ENCODE assay signal across 9 mouse cellular contexts in the genomic region with DNA sequence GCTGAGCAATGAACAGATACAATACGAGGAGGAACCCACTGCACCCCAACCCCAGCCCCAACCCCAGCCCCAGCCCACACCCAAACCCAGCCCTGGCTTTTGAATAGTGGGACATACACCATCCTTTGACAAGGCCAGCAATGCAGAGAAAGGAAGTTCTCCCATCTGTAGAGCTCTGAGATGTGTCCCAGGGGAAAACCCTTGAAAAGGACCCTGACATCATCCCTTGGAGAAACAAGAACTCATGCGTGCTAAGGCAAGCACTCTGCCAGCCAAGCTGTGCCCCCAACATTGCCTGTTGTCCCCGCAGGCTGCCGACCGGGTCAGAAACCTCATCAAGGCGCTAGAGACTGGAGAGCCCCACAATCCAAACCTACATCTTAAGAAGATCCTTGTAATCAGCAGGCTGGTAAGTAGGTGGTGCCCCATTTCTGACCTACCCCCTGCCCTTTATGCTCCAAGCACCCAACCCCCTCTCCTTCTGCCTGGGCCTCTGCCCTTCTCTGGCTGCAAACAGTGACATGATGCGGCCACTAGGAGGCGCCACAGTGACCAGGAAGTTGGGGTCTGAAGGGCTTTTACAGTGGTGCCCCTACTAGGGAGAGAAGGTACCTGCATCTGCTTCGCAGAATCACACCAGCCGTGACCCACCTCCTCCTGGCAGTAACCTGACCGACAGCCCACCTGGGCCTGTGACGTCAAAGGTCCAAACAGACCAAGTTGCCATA. TPM values are rescaled to one million over a fixed set of nuclear protein-coding genes. Genes with fewer than 3 reads are reported as not detected.
DNase-seq lines count a peak whose midpoint lies in the region; ATAC-seq and TF ChIP-seq lines count a peak whose summit lies in the region.
"Had no signal": no experiment of that assay in that cellular context is flagged by ENCODE, and none has a peak within 500 bp of the region (broad histone marks: within the 10 kb centered on the region; RNA-seq: fewer than 3 reads in every experiment).

No protein-coding gene starts in this region.

- WGBS in hindbrain, embryonic 11.5 days = 71% methylated on average over 12 of the region's 12 CpGs
- 74% methylated on average over 12 of the region's 12 CpGs for WGBS in hindbrain, embryonic 14.5 days

- H3K4me1 ChIP-seq in hindbrain, embryonic 11.5 days (replicated peaks; ENCODE audit: control insufficient read depth, insufficient read depth, low read length) = no peaks in the 10 kb centered on the region
- no peaks in the 10 kb centered on the region for H3K4me1 ChIP-seq in hindbrain, embryonic 14.5 days (replicated peaks; ENCODE audit: control insufficient read depth, insufficient read depth, low read length)
- peaks cover 33% of the 10 kb centered on the region for H3K4me1 ChIP-seq in bone marrow macrophage, adult 2 months (ENCODE audit: control insufficient read depth, insufficient read depth, low read length)

- ATAC-seq in hindbrain, embryonic 11.5 days (ENCODE audit: low FRiP score) = no peak
- no peak for ATAC-seq in hindbrain, embryonic 14.5 days (ENCODE audit: low FRiP score)

- no peak overlapping the region for H3K4me2 ChIP-seq in hindbrain, embryonic 11.5 days (replicated peaks; ENCODE audit: low read depth, low read length)
- no peak overlapping the region for H3K4me2 ChIP-seq in hindbrain, embryonic 14.5 days (replicated peaks)

- H3K4me3 ChIP-seq in hindbrain, embryonic 11.5 days (ENCODE audit: low read depth, low read length) = no peak overlapping the region
- no peak overlapping the region for H3K4me3 ChIP-seq in hindbrain, embryonic 14.5 days (replicated peaks; ENCODE audit: low read length)
- no peak overlapping the region for H3K4me3 ChIP-seq in bone marrow macrophage, adult 2 months (ENCODE audit: insufficient read depth, low read length)

- H3K27me3 ChIP-seq in hindbrain, embryonic 11.5 days (ENCODE audit: control insufficient read depth, insufficient read depth, low read length) = no peaks in the 10 kb centered on the region
- H3K27me3 ChIP-seq in hindbrain, embryonic 14.5 days (ENCODE audit: control insufficient read depth, insufficient read depth, low read length) = no peaks in the 10 kb centered on the region

- peak; percentile 89 for TF ChIP-seq CTCF in bone marrow macrophage, adult 2 months (IDR thresholded peaks at IDR 0.05; ENCODE audit: low read depth, low read length)

- H3K36me3 ChIP-seq in hindbrain, embryonic 11.5 days (ENCODE audit: control insufficient read depth, insufficient read depth, low read length) = no peaks in the 10 kb centered on the region
- H3K36me3 ChIP-seq in hindbrain, embryonic 14.5 days (replicated peaks; ENCODE audit: control insufficient read depth, insufficient read depth) = no peaks in the 10 kb centered on the region

- no peak overlapping the region for H3K27ac ChIP-seq in hindbrain, embryonic 11.5 days (ENCODE audit: low read depth, low read length)
- no peak overlapping the region for H3K27ac ChIP-seq in hindbrain, embryonic 14.5 days
- no peak overlapping the region for H3K27ac ChIP-seq in bone marrow macrophage, adult 2 months (ENCODE audit: insufficient read depth, low read depth, low read length)

- TF ChIP-seq POLR2A in bone marrow macrophage, adult 2 months (IDR thresholded peaks at IDR 0.05; ENCODE audit: borderline replicate concordance, low read depth, low read length) = no peak

- H3K9me3 ChIP-seq in hindbrain, embryonic 11.5 days (ENCODE audit: control insufficient read depth, low read length) = no peaks in the 10 kb centered on the region
- no peaks in the 10 kb centered on the region for H3K9me3 ChIP-seq in hindbrain, embryonic 14.5 days (ENCODE audit: control insufficient read depth, low read length)

- H3K9ac ChIP-seq in hindbrain, embryonic 11.5 days (ENCODE audit: low read depth, low read length) = no peak overlapping the region
- no peak overlapping the region for H3K9ac ChIP-seq in hindbrain, embryonic 14.5 days

- peak; percentile 22 for DNase-seq in hindbrain, embryonic 11.5 days (ENCODE audit: low spot score)
- DNase-seq in hindbrain, embryonic 14.5 days (ENCODE audit: low spot score) = no peak
- DNase-seq in CD4-positive helper T cell, adult 2 months (ENCODE audit: low read depth, low spot score) = peak; percentile 43
- peak; percentile 30 for DNase-seq in retina, embryonic 14.5 days (ENCODE audit: low spot score)
- no peak for DNase-seq in adipocyte (ENCODE audit: low spot score)
- DNase-seq in cerebellum, postnatal 4 days (ENCODE audit: low spot score in 2 of 2) = no peak
- no peak for DNase-seq in layer of hippocampus, adult 9-10 months (ENCODE audit: low spot score)
- DNase-seq: heart, postnatal 14 days had no signal

RNA-seq across cellular contexts. Expression of gene Ttc21a, which starts 7.9 kb away (rescaled TPM):
- 0.23 and 0.60 TPM in 2 replicates for polyA plus RNA-seq in hindbrain, embryonic 11.5 days (2014; fragmentation: Nextera tagmentation; extraction: Ambion mirVana)
- 1.2 TPM in 2 replicates for polyA plus RNA-seq in hindbrain, embryonic 14.5 days (2014; fragmentation: Nextera tagmentation; extraction: Ambion mirVana)
- 0.20 and 0.27 TPM in 2 replicates for polyA plus RNA-seq in bone marrow macrophage, adult 2 months (2012; ENCODE audit: insufficient read depth, insufficient read length, missing spikeins)

RNA-seq across cellular contexts. Expression of gene Gorasp1, which starts 8.0 kb away (rescaled TPM):
- polyA plus RNA-seq in hindbrain, embryonic 11.5 days (2014; fragmentation: Nextera tagmentation; extraction: Ambion mirVana) = 17.3 and 18.5 TPM in 2 replicates
- polyA plus RNA-seq in hindbrain, embryonic 14.5 days (2014; fragmentation: Nextera tagmentation; extraction: Ambion mirVana) = 24.3 and 27.9 TPM in 2 replicates
- 8.9 and 9.0 TPM in 2 replicates for polyA plus RNA-seq in bone marrow macrophage, adult 2 months (2012; ENCODE audit: insufficient read depth, insufficient read length, missing spikeins)

RNA-seq across cellular contexts. Expression of gene Csrnp1, which starts 39.1 kb away (rescaled TPM):
- polyA plus RNA-seq in hindbrain, embryonic 11.5 days (2014; fragmentation: Nextera tagmentation; extraction: Ambion mirVana) = 0.62 and 1.3 TPM in 2 replicates
- polyA plus RNA-seq in hindbrain, embryonic 14.5 days (2014; fragmentation: Nextera tagmentation; extraction: Ambion mirVana) = 0.68 and 0.80 TPM in 2 replicates
- polyA plus RNA-seq in bone marrow macrophage, adult 2 months (2012; ENCODE audit: insufficient read depth, insufficient read length, missing spikeins) = 3.0 and 4.1 TPM in 2 replicates

RNA-seq across cellular contexts. Expression of gene Wdr48, which starts 50.7 kb away (rescaled TPM):
- polyA plus RNA-seq in hindbrain, embryonic 11.5 days (2014; fragmentation: Nextera tagmentation; extraction: Ambion mirVana) = 64.0 and 71.8 TPM in 2 replicates
- polyA plus RNA-seq in hindbrain, embryonic 14.5 days (2014; fragmentation: Nextera tagmentation; extraction: Ambion mirVana) = 63.6 and 66.9 TPM in 2 replicates
- 49.1 and 55.0 TPM in 2 replicates for polyA plus RNA-seq in bone marrow macrophage, adult 2 months (2012; ENCODE audit: insufficient read depth, insufficient read length, missing spikeins)

Comparison
In these comparisons a context has a peak if more than half of its experiments do, and no peak if none do; other contexts are left out.
1. DNase-seq: peak in hindbrain, embryonic 11.5 days (single experiment), CD4-positive helper T cell, adult 2 months (single experiment) and retina, embryonic 14.5 days (single experiment); none in hindbrain, embryonic 14.5 days (single experiment), adipocyte (single experiment), cerebellum, postnatal 4 days (0 of 2) and layer of hippocampus, adult 9-10 months (single experiment).